Mouse (Mus musculus) urinary bladder, postnatal 25 days (tissue): ENCODE results near the gene Cdc27.

Experiments
- DNase-seq: peaks from one replicate; pipeline ENCODE4 v3.0.0; 2022; ENCODE audit warnings: low spot score

Gene Cdc27

DNA sequence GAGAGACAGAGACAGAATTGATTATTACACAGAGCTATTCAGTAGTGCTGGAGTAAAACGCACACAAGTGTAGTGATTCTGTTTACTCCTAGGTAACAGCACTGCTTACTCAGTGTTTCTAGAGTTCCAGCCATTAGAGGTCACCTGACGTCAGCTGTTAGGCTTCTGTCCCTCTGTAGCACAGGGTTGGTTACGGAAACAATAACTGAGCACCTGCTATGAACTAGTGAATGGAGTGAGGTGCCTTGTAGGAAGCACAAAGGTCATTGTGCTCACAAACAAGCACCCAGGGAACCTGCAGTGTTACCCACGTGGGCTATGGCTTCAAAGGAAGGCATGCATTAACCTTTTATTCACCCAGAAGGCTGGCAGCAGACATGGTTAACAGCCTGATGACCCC is 70.9 kb downstream of the Cdc27 start:
- DNase-seq = no peak

DNA sequence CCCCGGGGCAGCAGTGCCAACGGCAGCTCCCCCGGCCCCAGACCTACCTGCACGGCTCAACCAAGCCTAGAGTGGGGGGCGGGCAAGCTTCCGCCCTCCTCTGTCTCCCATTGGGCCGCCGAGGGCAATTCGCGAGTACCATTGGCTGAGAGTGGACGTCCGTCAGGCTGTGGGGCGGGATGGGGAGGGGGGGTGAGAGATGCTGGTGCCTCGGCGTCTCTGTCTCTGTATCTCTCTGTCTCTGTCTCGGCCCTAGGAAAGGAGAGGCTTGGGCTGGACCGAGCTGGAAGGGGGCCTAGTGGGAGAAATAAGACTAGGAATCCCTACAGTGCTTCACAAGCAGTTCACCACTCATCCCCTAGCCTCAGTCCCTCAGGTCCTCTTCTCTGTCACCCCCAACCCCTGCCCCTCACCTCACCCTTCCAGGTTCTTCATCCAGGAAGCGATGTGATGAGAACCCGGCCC is 81.0 kb downstream of the Cdc27 start:
- peak; percentile 87 for DNase-seq

- peak; percentile 5 for DNase-seq
Observed at GRCm38 (mm10) chr11:104468751-104469268, 81.6 kb downstream of the Cdc27 start, which contains the start of gene Kansl1. Gene Kansl1, minus strand, starts transcription at chr11:104468861.

- no peak for DNase-seq
Observed at GRCm38 (mm10) chr11:104467698-104468097, 82.7 kb downstream of the Cdc27 start.

- peak; percentile 50 for DNase-seq
Observed at GRCm38 (mm10) chr11:104461551-104461950, 88.9 kb downstream of the Cdc27 start.

DNA sequence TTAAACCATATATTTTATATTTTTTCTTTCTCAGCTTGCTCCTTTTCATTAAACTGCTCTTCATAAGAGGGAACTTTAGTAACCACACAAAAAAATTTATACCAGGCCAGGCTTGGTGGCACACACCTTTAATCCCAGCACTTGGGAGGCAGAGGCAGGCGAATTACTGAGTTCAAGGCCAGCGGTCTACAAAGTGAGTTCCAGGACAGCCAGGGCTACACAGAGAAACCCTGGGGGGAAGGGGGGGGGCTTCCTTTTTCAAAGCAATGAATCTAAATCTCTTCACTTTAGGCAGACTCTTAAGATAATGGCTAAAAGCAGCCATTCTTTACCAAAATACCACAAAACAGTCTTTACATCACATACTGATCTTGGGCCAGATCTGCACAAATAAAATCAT is 90.7 kb downstream of the Cdc27 start:
- no peak for DNase-seq

GRCm38 (mm10) chr11:104458507-104458906 is 91.9 kb downstream of the Cdc27 start:
- no peak for DNase-seq
